Mouse (Mus musculus) heart, embryonic 11.5 days (tissue): ENCODE data around the gene Cbfa2t2. TPM values are rescaled to one million over a fixed set of nuclear protein-coding genes. Genes with fewer than 3 reads are reported as not detected.
A peak's percentile ranks its signal among the peaks of the same experiment; 100 is the strongest.

ENCODE experiments used
- ATAC-seq: fragments of 200-750 bp; cut with Nextera tagmentation; replicated peaks from 2 replicates; pipeline ENCODE4 v1.8.0; 2017; ENCODE audit warnings: moderate library complexity; ENCODE audit not compliant: insufficient number of reproducible peaks, low FRiP score, low TSS enrichment
- H3K27ac ChIP-seq: fragments of 300-500 bp; sonication (generic); 2 replicates; pipeline ENCODE4 v1.5.1; 2014; ENCODE audit warnings: mild to moderate bottlenecking, low read depth, low read length
- H3K27me3 ChIP-seq: fragments of 300-500 bp; sonication (generic); 2 replicates; pipeline ENCODE4 v1.6.1; 2014; ENCODE audit warnings: mild to moderate bottlenecking, low read length, mixed read lengths; ENCODE audit not compliant: control insufficient read depth, insufficient read depth
- H3K36me3 ChIP-seq: fragments of 300-500 bp; sonication (generic); 2 replicates; pipeline ENCODE4 v1.6.1; 2014; ENCODE audit warnings: mild to moderate bottlenecking, low read length, moderate library complexity, mixed read lengths; ENCODE audit not compliant: control insufficient read depth, insufficient read depth
- H3K4me1 ChIP-seq: fragments of 300-500 bp; sonication (generic); 2 replicates; pipeline ENCODE4 v1.6.1; 2014; ENCODE audit warnings: low read length; ENCODE audit not compliant: control insufficient read depth, insufficient read depth
- H3K4me2 ChIP-seq: fragments of 300-500 bp; sonication (generic); 2 replicates; pipeline ENCODE4 v1.6.1; 2014; ENCODE audit warnings: mild to moderate bottlenecking, moderate library complexity
- H3K4me3 ChIP-seq: fragments of 300-500 bp; sonication (generic); 2 replicates; pipeline ENCODE4 v1.5.1; 2014; ENCODE audit warnings: low read depth, low read length
- H3K9ac ChIP-seq: fragments of 300-500 bp; sonication (generic); 2 replicates; pipeline ENCODE4 v1.6.1; 2014; ENCODE audit warnings: mild to moderate bottlenecking, low read depth, low read length, moderate library complexity
- H3K9me3 ChIP-seq: fragments of 300-500 bp; sonication (generic); replicated peaks from 2 replicates; pipeline ENCODE4 v1.6.1; 2016; ENCODE audit warnings: low read length; ENCODE audit not compliant: control insufficient read depth
- WGBS: fragments of 180-500 bp; shearing (Covaris S2); extraction: QIAGEN DNeasy Blood & Tissue Kit; methylation state at CpG from one replicate; pipeline ENCODE4 v1.1.7; 2014; ENCODE audit not compliant: insufficient replicate concordance; 5-methylcytosine and 5-hydroxymethylcytosine counted together
- polyA plus RNA-seq: library from polyadenylated mRNA; unstranded; fragments of >200 nt; fragmentation: Nextera tagmentation; extraction: Ambion mirVana; gene quantifications from 2 replicates; pipeline ENCODE4 v1.2.1, GENCODE M21; 2014

Cbfa2t2 gene
- polyA plus RNA-seq, 1 experiment from 2014 or later = 31.2 TPM

DNA sequence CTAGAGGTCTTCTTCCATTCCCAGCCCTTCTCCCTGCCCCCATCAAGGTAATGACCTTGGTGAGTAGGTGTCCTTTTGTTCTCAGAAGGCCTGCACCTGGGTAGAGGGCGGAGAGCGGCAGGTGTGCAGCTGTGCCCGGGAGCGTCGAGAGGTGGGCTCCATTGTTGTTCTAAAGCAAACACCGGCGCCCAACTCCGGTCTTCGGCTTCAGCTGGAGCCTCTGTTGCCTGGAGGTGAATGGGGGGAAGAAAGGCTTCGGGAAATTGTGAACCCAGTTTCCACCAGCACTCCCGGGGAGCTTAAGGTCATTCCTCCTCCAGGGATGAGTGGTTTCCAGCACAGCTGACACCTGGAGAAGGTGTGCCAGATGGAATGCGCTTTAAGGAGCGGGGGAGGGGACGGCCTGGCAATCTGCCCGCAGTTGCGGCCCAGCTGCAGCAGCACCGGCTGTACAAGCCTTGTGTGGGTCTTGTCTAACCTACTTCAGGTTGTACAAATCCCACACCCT lies 8.4 kb upstream of the Cbfa2t2 start:
- peaks cover 7% of the 10 kb centered on the region; the same call in 1 of the 2 replicates for H3K27me3 ChIP-seq
- H3K9ac ChIP-seq = no peak overlapping the region
- no peaks in the 10 kb centered on the region for H3K36me3 ChIP-seq
- H3K27ac ChIP-seq = no peak overlapping the region
- H3K4me1 ChIP-seq = peaks cover 6% of the 10 kb centered on the region
- H3K4me2 ChIP-seq = peak overlapping the region; percentile 45
- H3K9me3 ChIP-seq = no peaks in the 10 kb centered on the region
- H3K4me3 ChIP-seq = no peak overlapping the region
- WGBS = 22% methylated on average over 17 of the region's 17 CpGs
- ATAC-seq = no peak

DNA sequence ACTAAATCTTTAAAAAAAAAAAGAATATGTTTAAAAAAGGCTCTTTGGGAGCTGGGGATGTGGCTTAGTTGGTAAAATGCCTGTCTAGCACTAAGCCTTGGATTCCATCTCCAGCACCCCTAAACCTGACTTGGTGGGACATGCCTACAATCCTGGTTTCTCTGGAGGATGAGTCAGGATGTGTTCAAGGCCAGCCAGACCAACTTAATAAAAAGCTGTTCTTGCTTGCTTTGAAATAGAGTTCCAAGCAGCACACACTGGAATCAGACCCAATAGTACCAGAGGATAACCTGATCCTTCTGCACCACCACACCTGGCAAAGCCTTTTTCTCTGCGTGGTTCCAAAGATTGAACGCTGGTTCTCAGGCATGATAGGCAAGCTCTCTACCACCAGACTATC lies 5.7 kb upstream of the Cbfa2t2 start:
- Histone ChIP-seq H3K4me1 (peaks cover 6% of the 10 kb centered on the region), H3K4me3 (no peak overlapping the region), H3K4me2 (no peak overlapping the region), H3K9me3 (no peaks in the 10 kb centered on the region), H3K27me3 (peaks cover 7% of the 10 kb centered on the region; the same call in 1 of the 2 replicates), H3K9ac (no peak overlapping the region), H3K27ac (no peak overlapping the region), H3K36me3 (no peaks in the 10 kb centered on the region)
- 87% methylated on average over 2 of the region's 2 CpGs for WGBS
- no peak for ATAC-seq

- Histone ChIP-seq H3K4me3 (no peak overlapping the region), H3K36me3 (no peaks in the 10 kb centered on the region), H3K9me3 (no peaks in the 10 kb centered on the region), H3K9ac (no peak overlapping the region), H3K4me1 (peaks cover 9% of the 10 kb centered on the region), H3K27me3 (peaks cover 6% of the 10 kb centered on the region; the same call in 1 of the 2 replicates), H3K27ac (no peak overlapping the region), H3K4me2 (no peak overlapping the region)
- ATAC-seq = no peak
- WGBS = 61% methylated on average over 2 of the region's 2 CpGs
Measured at GRCm38 (mm10) chr2:154432696-154433095, 3.6 kb upstream of the Cbfa2t2 start.

GRCm38 (mm10) chr2:154433391-154433790 lies 2.9 kb upstream of the Cbfa2t2 start:
- WGBS = 65% methylated on average over 3 of the region's 3 CpGs
- H3K9me3 ChIP-seq = no peaks in the 10 kb centered on the region
- H3K4me2 ChIP-seq = no peak overlapping the region
- no peak for ATAC-seq
- no peak overlapping the region for H3K9ac ChIP-seq
- H3K27me3 ChIP-seq = no peaks in the 10 kb centered on the region
- H3K4me3 ChIP-seq = no peak overlapping the region
- H3K27ac ChIP-seq = no peak overlapping the region
- no peaks in the 10 kb centered on the region for H3K36me3 ChIP-seq
- H3K4me1 ChIP-seq = peaks cover 7% of the 10 kb centered on the region

DNA sequence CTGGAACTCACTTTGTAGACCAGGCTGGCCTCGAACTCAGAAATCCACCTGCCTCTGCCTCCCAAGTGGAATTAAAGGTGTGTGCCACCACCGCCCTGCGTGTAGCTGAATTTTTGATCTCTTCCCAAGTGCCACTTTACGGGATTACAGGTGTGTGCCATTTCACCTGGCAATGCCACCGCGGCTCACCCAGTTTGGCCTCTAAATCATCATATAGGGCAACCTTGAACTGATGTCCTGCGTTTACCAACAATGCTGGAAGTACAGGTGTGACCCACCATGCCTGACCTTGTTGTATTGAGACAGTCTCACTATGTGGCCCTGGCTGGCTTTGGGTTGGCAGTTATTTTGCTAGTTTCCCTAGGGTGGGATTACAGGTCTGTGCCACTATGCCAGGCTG lies 1.6 kb upstream of the Cbfa2t2 start:
- H3K9me3 ChIP-seq = no peaks in the 10 kb centered on the region
- WGBS = 92% methylated on average over 7 of the region's 7 CpGs
- H3K4me2 ChIP-seq = no peak overlapping the region
- ATAC-seq = no peak
- H3K4me3 ChIP-seq = no peak overlapping the region
- no peak overlapping the region for H3K9ac ChIP-seq
- peaks cover 18% of the 10 kb centered on the region for H3K4me1 ChIP-seq
- H3K36me3 ChIP-seq = no peaks in the 10 kb centered on the region
- no peak overlapping the region for H3K27ac ChIP-seq
- no peaks in the 10 kb centered on the region for H3K27me3 ChIP-seq

GRCm38 (mm10) chr2:154436076-154436457 lies 214 bp upstream of the Cbfa2t2 start:
- under 1% methylated on average over 41 of the region's 44 CpGs for WGBS
- H3K27me3 ChIP-seq = no peaks in the 10 kb centered on the region
- peak overlapping the region; percentile 98; the same call in 1 of the 2 replicates for H3K9ac ChIP-seq

DNA sequence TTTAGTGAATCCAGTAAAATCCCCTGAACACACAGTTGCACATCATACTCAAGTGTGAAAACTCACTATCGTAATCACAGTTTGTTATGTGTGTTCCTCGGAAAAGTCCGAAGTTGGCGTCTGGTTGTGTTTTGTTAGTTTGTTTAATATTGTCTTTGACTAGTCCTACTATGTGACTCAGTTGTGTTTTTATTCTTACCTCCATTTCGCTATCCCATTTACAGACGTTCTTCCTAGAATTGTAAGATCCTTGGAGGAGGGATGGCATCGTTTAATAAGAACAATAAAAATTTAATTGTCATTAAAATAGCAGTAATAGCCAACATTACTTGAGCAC lies 878 bp downstream of the Cbfa2t2 start:
- Histone ChIP-seq H3K4me2 (peak overlapping the region; percentile 70), H3K4me1 (peaks cover 25% of the 10 kb centered on the region), H3K4me3 (peak overlapping the region; percentile 97), H3K9me3 (no peaks in the 10 kb centered on the region), H3K9ac (peak overlapping the region; percentile 98), H3K27me3 (no peaks in the 10 kb centered on the region), H3K36me3 (no peaks in the 10 kb centered on the region), H3K27ac (peak overlapping the region; percentile 96)
- no peak for ATAC-seq
- 14% methylated on average over 7 of the region's 7 CpGs for WGBS

More at GRCm38 (mm10) chr2:154436076-154436457, 214 bp upstream of the Cbfa2t2 start:
- peak overlapping the region; percentile 97 for H3K4me3 ChIP-seq
- no peaks in the 10 kb centered on the region for H3K36me3 ChIP-seq
- H3K4me1 ChIP-seq = peaks cover 25% of the 10 kb centered on the region
- peak overlapping the region; percentile 61 for H3K4me2 ChIP-seq
- peak; percentile 99 for ATAC-seq
- no peaks in the 10 kb centered on the region for H3K9me3 ChIP-seq
- peak overlapping the region; percentile 96 for H3K27ac ChIP-seq

- Histone ChIP-seq H3K4me1 (peaks cover 25% of the 10 kb centered on the region), H3K9me3 (no peaks in the 10 kb centered on the region), H3K27me3 (no peaks in the 10 kb centered on the region), H3K9ac (no peak overlapping the region), H3K4me2 (no peak overlapping the region), H3K27ac (0 out of 2 replicates have a peak overlapping the region, but pooled peaks have one; percentile 50), H3K4me3 (no peak overlapping the region), H3K36me3 (peaks cover 4% of the 10 kb centered on the region; the same call in 1 of the 2 replicates)
- ATAC-seq = no peak
Measured at GRCm38 (mm10) chr2:154440453-154440852, 4.2 kb downstream of the Cbfa2t2 start.

DNA sequence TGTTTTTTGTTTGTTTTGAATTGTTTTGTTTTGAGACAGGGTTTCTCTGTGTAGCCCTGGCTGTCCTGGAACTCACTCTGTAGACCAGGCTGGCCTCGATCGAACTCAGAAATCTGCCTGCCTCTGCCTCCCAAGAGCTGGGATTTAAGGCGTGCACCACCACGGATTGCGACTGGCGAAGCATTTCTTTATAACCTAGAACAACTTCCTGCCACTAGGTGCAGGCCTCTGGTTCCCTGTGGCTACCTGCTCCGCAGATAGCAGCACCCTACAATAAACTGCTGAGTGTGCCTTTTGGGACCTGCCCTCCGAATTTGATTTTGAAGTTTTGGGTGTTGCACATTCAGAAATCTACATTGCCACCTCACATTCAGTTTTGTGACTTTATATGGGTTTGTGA lies 11.5 kb downstream of the Cbfa2t2 start:
- Histone ChIP-seq H3K4me1 (no peaks in the 10 kb centered on the region), H3K9me3 (no peaks in the 10 kb centered on the region), H3K9ac (no peak overlapping the region), H3K4me3 (no peak overlapping the region), H3K4me2 (no peak overlapping the region), H3K36me3 (peaks cover 8% of the 10 kb centered on the region), H3K27ac (no peak overlapping the region), H3K27me3 (no peaks in the 10 kb centered on the region)
- WGBS = 93% methylated on average over 8 of the region's 8 CpGs
- no peak for ATAC-seq
